34 mouse cellular contexts compared by ENCODE assay signal in genomic region chr5:105310941-105311340, GRCm38 (mm10). TPM values are rescaled to one million over a fixed set of nuclear protein-coding genes. Genes with fewer than 3 reads are reported as not detected.
DNase-seq lines count a peak whose midpoint lies in the region; ATAC-seq and TF ChIP-seq lines count a peak whose summit lies in the region.
"Had no signal": no experiment of that assay in that cellular context is flagged by ENCODE, and none has a peak within 500 bp of the region (broad histone marks: within the 10 kb centered on the region; RNA-seq: fewer than 3 reads in every experiment).

No protein-coding gene starts in this region.

- no peak overlapping the region for H3K4me3 ChIP-seq in heart, adult 2 months
- H3K4me3 ChIP-seq in midbrain, postnatal 0 days (ENCODE audit: low read depth, low read length): no peak overlapping the region
- H3K4me3 ChIP-seq in midbrain, embryonic 14.5 days (replicated peaks; ENCODE audit: low read depth, low read length): no peak overlapping the region
- H3K4me3 ChIP-seq: embryonic facial prominence, embryonic 12.5 days; heart, embryonic 12.5 days; liver, embryonic 13.5 days; midbrain, embryonic 10.5 days; myocyte; neural tube, embryonic 12.5 days had no signal

- H3K27me3 ChIP-seq in heart, adult 2 months (ENCODE audit: control insufficient read depth, insufficient read depth, low read length): no peaks in the 10 kb centered on the region
- H3K27me3 ChIP-seq in midbrain, postnatal 0 days (ENCODE audit: insufficient read depth, low read length): no peaks in the 10 kb centered on the region
- no peaks in the 10 kb centered on the region for H3K27me3 ChIP-seq in midbrain, embryonic 14.5 days (ENCODE audit: control insufficient read depth, insufficient read depth, low read length)
- H3K27me3 ChIP-seq: embryonic facial prominence, embryonic 12.5 days; heart, embryonic 12.5 days; liver, embryonic 13.5 days; neural tube, embryonic 12.5 days had no signal

- WGBS in heart, adult 2 months: 72% methylated on average over 2 of the region's 2 CpGs
- WGBS in midbrain, postnatal 0 days: 76% methylated on average over 2 of the region's 2 CpGs
- 76% methylated on average over 2 of the region's 2 CpGs for WGBS in midbrain, embryonic 14.5 days

- H3K4me1 ChIP-seq in heart, adult 2 months (ENCODE audit: control insufficient read depth, insufficient read depth, low read length): no peaks in the 10 kb centered on the region
- no peaks in the 10 kb centered on the region for H3K4me1 ChIP-seq in midbrain, postnatal 0 days (ENCODE audit: insufficient read depth, low read length)
- no peaks in the 10 kb centered on the region for H3K4me1 ChIP-seq in midbrain, embryonic 14.5 days (ENCODE audit: control insufficient read depth, insufficient read depth, low read length)
- H3K4me1 ChIP-seq: embryonic facial prominence, embryonic 12.5 days; heart, embryonic 12.5 days; liver, embryonic 13.5 days; midbrain, embryonic 10.5 days; neural tube, embryonic 12.5 days had no signal

- no peaks in the 10 kb centered on the region for H3K79me2 ChIP-seq in heart, adult 2 months (replicated peaks; ENCODE audit: control insufficient read depth, insufficient read depth, low read length)

- no peaks in the 10 kb centered on the region for H3K9me3 ChIP-seq in midbrain, postnatal 0 days (ENCODE audit: low read length)
- no peaks in the 10 kb centered on the region for H3K9me3 ChIP-seq in midbrain, embryonic 14.5 days (ENCODE audit: control insufficient read depth, low read length)
- H3K9me3 ChIP-seq: embryonic facial prominence, embryonic 12.5 days; liver, embryonic 13.5 days; neural tube, embryonic 12.5 days had no signal

- ATAC-seq in midbrain, postnatal 0 days (ENCODE audit: low FRiP score): no peak
- no peak for ATAC-seq in midbrain, embryonic 14.5 days (ENCODE audit: low FRiP score, low TSS enrichment)
- ATAC-seq: activated CD4-positive, CD25-positive, alpha-beta regulatory T cell, adult 4 months; forebrain, embryonic 14.5 days; intestine, postnatal 0 days; midbrain, embryonic 16.5 days had no signal

- H3K9ac ChIP-seq in heart, adult 2 months (ENCODE audit: low read depth, low read length): no peak overlapping the region
- H3K9ac ChIP-seq in midbrain, postnatal 0 days (replicated peaks; ENCODE audit: low read length, poor library complexity, severe bottlenecking): no peak overlapping the region
- H3K9ac ChIP-seq in midbrain, embryonic 14.5 days (replicated peaks; ENCODE audit: low read length): no peak overlapping the region
- H3K9ac ChIP-seq: embryonic facial prominence, embryonic 12.5 days; heart, embryonic 12.5 days; hindbrain, embryonic 14.5 days; liver, embryonic 13.5 days; neural tube, embryonic 12.5 days had no signal

- intact Hi-C loops in heart, adult 2 months (cut with DNase I): no loop called here
- intact Hi-C loops in heart, postnatal 36 days (cut with DNase I): no loop called here
- intact Hi-C loops in left cerebral cortex, postnatal 25 days (cut with DNase I): no loop called here

- no peak overlapping the region for H3K27ac ChIP-seq in heart, adult 2 months
- no peak overlapping the region for H3K27ac ChIP-seq in midbrain, postnatal 0 days (ENCODE audit: low read depth, low read length)
- no peak overlapping the region for H3K27ac ChIP-seq in midbrain, embryonic 14.5 days (replicated peaks; ENCODE audit: low read depth, low read length)
- H3K27ac ChIP-seq: embryonic facial prominence, embryonic 12.5 days; hindbrain, embryonic 14.5 days; liver, embryonic 13.5 days; midbrain, embryonic 10.5 days; neural tube, embryonic 12.5 days had no signal

- no peak overlapping the region for H3K4me2 ChIP-seq in midbrain, postnatal 0 days (ENCODE audit: low read depth, low read length, poor library complexity, severe bottlenecking)
- no peak overlapping the region for H3K4me2 ChIP-seq in midbrain, embryonic 14.5 days (ENCODE audit: low read length)
- H3K4me2 ChIP-seq: embryonic facial prominence, embryonic 12.5 days; heart, embryonic 12.5 days; hindbrain, embryonic 14.5 days; liver, embryonic 13.5 days; neural tube, embryonic 12.5 days had no signal

- TF ChIP-seq POLR2A in heart, adult 2 months (IDR thresholded peaks at IDR 0.05; ENCODE audit: insufficient read depth, low read depth, low read length): no peak

- TF ChIP-seq CTCF in heart, adult 2 months (IDR thresholded peaks at IDR 0.05): peak; percentile 51
- peak; percentile 8; the same call in 1 of the 2 replicates for TF ChIP-seq CTCF in midbrain, postnatal 0 days (IDR thresholded peaks at IDR 0.05)

- H3K36me3 ChIP-seq in heart, adult 2 months (ENCODE audit: control insufficient read depth, insufficient read depth, low read length): no peaks in the 10 kb centered on the region
- no peaks in the 10 kb centered on the region for H3K36me3 ChIP-seq in midbrain, postnatal 0 days (ENCODE audit: insufficient read depth, low read length)
- no peaks in the 10 kb centered on the region for H3K36me3 ChIP-seq in midbrain, embryonic 14.5 days (ENCODE audit: control insufficient read depth, insufficient read depth, low read length)
- H3K36me3 ChIP-seq: embryonic facial prominence, embryonic 12.5 days; G1E; heart, embryonic 12.5 days; liver, embryonic 13.5 days; midbrain, embryonic 10.5 days; neural tube, embryonic 12.5 days had no signal

- DNase-seq in heart, adult 2 months: no peak
- DNase-seq in heart, postnatal 36 days: no peak
- DNase-seq in midbrain, postnatal 0 days (ENCODE audit: low spot score): no peak
- DNase-seq in midbrain, embryonic 14.5 days: no peak
- DNase-seq in R1 (ENCODE audit: low read depth, low spot score): peak; percentile 27
- no peak for DNase-seq in adrenal gland, adult 8-10 months
- DNase-seq in left cerebral cortex, postnatal 25 days (ENCODE audit: low spot score in 2 of 2): no peak
- DNase-seq: adrenal gland, postnatal 10 days; cerebellum, adult 11 months; cerebellum, adult 9-11 months; embryo, embryonic 11 days; gastrocnemius, postnatal 25 days; heart, adult 18-20 months; kidney, adult 9 months; kidney, postnatal 14 days; left cerebral cortex, postnatal 4 days; liver, embryonic 13.5 days; lung, adult 2 months; right cerebral cortex, adult 18-20 months; right cerebral cortex, postnatal 4 days had no signal

- TF ChIP-seq EP300 in heart, adult 2 months (IDR thresholded peaks at IDR 0.05; ENCODE audit: insufficient read depth, low read depth, low read length): no peak

RNA-seq across cellular contexts. Expression of gene Gbp6, which starts 17.4 kb away (rescaled TPM):
- 10 to 100 TPM; 14.3 to 22.0 TPM for total RNA-seq in heart, adult 2 months (2021)
- polyA plus RNA-seq in heart, adult 2 months (2012; rRNA removed): 4.9 and 5.9 TPM in 2 replicates
- 1 to 10 TPM; 7.9 to 8.8 TPM for total RNA-seq in heart, postnatal 36 days (2021)
- 1.8 and 3.5 TPM in 2 replicates for total RNA-seq in midbrain, postnatal 0 days (2014; rRNA removed)
- 1.7 and 2.0 TPM in 2 replicates for polyA plus RNA-seq in midbrain, postnatal 0 days (2015; fragmentation: Nextera tagmentation; extraction: Ambion mirVana)
- polyA plus RNA-seq in midbrain, embryonic 14.5 days (2014; fragmentation: Nextera tagmentation; extraction: Ambion mirVana): 0.40 and 4.4 TPM in 2 replicates
- 10 to 100 TPM in 3 of 4 experiments, 1 to 10 TPM in 1; 7.2 to 14.1 (median 10.9) TPM for total RNA-seq in adrenal gland, adult 8-10 months (2022)
- total RNA-seq in left cerebral cortex, postnatal 25 days (2021): under 1 TPM in 1 of 2 experiments, not detected in 1; 0.57 TPM
- polyA plus RNA-seq: G1E had no signal

RNA-seq across cellular contexts. Expression of gene Gm43302, which starts 17.4 kb away (rescaled TPM):
- total RNA-seq in heart, adult 2 months (2021): 1 to 10 TPM in 1 of 2 experiments, under 1 TPM in 1; 0.25 to 1.9 TPM
- polyA plus RNA-seq in heart, adult 2 months (2012; rRNA removed): 3.0 and 4.5 TPM in 2 replicates
- total RNA-seq in heart, postnatal 36 days (2021): under 1 TPM in 1 of 2 experiments, not detected in 1; 0.49 TPM
- total RNA-seq in midbrain, postnatal 0 days (2014; rRNA removed): 0.60 and 1.9 TPM in 2 replicates
- polyA plus RNA-seq in midbrain, postnatal 0 days (2015; fragmentation: Nextera tagmentation; extraction: Ambion mirVana): not detected in 2 replicates
- 0.84 TPM in 1 of 2 replicates, not detected in the other for polyA plus RNA-seq in midbrain, embryonic 14.5 days (2014; fragmentation: Nextera tagmentation; extraction: Ambion mirVana)
- total RNA-seq in adrenal gland, adult 8-10 months (2022): under 1 TPM in 1 of 4 experiments, not detected in 3; 0.24 TPM
- under 1 TPM in 1 of 2 experiments, not detected in 1; 0.34 TPM for total RNA-seq in left cerebral cortex, postnatal 25 days (2021)
- total RNA-seq: heart, adult 18-20 months; hematopoietic stem cell, adult 5-6 weeks; layer of hippocampus, postnatal 14 days; left cerebral cortex, adult 8-10 months had no signal
- polyA plus RNA-seq: embryonic facial prominence, embryonic 12.5 days; G1E; heart, embryonic 12.5 days; intestine, postnatal 0 days; liver, embryonic 13.5 days; midbrain, embryonic 10.5 days had no signal
